Mouse (Mus musculus) hindbrain, embryonic 11.5 days (tissue): Measurements from ENCODE around the gene Vmn2r5. TPM values are rescaled to one million over a fixed set of nuclear protein-coding genes. Genes with fewer than 3 reads are reported as not detected.
"Not testable (repeated sequence)": the region's sequence is repeated elsewhere in the genome, so short reads cannot be mapped to it uniquely, and the experiment has no call there.

ENCODE experiments used
- ATAC-seq: fragments of 200-750 bp; cut with Nextera tagmentation; 2 replicates; pipeline ENCODE4 v1.8.0; 2017; ENCODE audit warnings: mild to moderate bottlenecking, moderate TSS enrichment, moderate library complexity; ENCODE audit not compliant: low FRiP score
- DNase-seq: peaks from one replicate; pipeline ENCODE4 v3.0.0-alpha.2; 2015; ENCODE audit warnings: low spot score
- H3K27ac ChIP-seq: fragments of 300-500 bp; sonication (generic); 2 replicates; pipeline ENCODE4 v1.5.1; 2014; ENCODE audit warnings: mild to moderate bottlenecking, low read depth, low read length
- H3K27me3 ChIP-seq: fragments of 300-500 bp; sonication (generic); 2 replicates; pipeline ENCODE4 v1.6.1; 2014; ENCODE audit warnings: mild to moderate bottlenecking, low read length, moderate library complexity, mixed read lengths; ENCODE audit not compliant: control insufficient read depth, insufficient read depth
- H3K36me3 ChIP-seq: fragments of 300-500 bp; sonication (generic); 2 replicates; pipeline ENCODE4 v1.6.1; 2014; ENCODE audit warnings: mild to moderate bottlenecking, low read length, moderate library complexity, mixed read lengths; ENCODE audit not compliant: control insufficient read depth, insufficient read depth
- H3K4me1 ChIP-seq: fragments of 300-500 bp; sonication (generic); replicated peaks from 2 replicates; pipeline ENCODE4 v1.6.1; 2014; ENCODE audit warnings: low read length, mixed read lengths; ENCODE audit not compliant: control insufficient read depth, insufficient read depth
- H3K4me2 ChIP-seq: fragments of 300-500 bp; sonication (generic); replicated peaks from 2 replicates; pipeline ENCODE4 v1.6.1; 2014; ENCODE audit warnings: mild to moderate bottlenecking, low read depth, low read length
- H3K4me3 ChIP-seq: fragments of 300-500 bp; sonication (generic); 2 replicates; pipeline ENCODE4 v1.5.1; 2014; ENCODE audit warnings: low read depth, low read length
- H3K9ac ChIP-seq: fragments of 300-500 bp; sonication (generic); 2 replicates; pipeline ENCODE4 v1.6.1; 2014; ENCODE audit warnings: low read depth, low read length
- H3K9me3 ChIP-seq: fragments of 300-500 bp; sonication (generic); 2 replicates; pipeline ENCODE4 v1.6.1; 2016; ENCODE audit warnings: low read length; ENCODE audit not compliant: control insufficient read depth
- WGBS: fragments of 180-500 bp; shearing (Covaris S2); extraction: QIAGEN DNeasy Blood & Tissue Kit; methylation state at CpG from one replicate; pipeline ENCODE4 v1.1.7; 2014; 5-methylcytosine and 5-hydroxymethylcytosine counted together
- polyA plus RNA-seq: library from polyadenylated mRNA; unstranded; fragments of >200 nt; fragmentation: Nextera tagmentation; extraction: Ambion mirVana; gene quantifications from 2 replicates; pipeline ENCODE4 v1.2.1, GENCODE M21; 2014

Vmn2r5 gene
- polyA plus RNA-seq: not detected in 2 replicates

DNA sequence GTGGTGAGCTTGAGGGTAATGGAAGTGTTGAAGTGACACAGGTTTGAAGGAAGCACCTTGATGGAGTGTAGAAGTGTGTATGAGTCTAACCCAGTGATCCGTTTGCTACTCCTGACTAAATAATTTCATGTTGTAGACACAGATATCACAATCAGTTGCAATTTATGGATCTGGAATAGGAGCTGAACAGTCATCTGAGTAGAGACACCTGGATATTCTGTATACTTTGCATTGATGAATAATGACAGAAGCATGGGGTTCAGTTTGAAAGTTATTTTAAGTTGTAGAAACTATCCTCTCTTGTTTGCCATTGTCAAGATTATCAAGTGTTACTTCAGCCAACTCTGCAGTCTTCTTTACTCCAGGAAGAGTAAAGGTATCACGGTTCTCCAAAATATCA, at the start of gene Vmn2r5:
Gene Vmn2r5 (minus strand): TSS at position 101 of the 400 bp plus-strand sequence.
- H3K4me1 ChIP-seq, H3K27ac ChIP-seq, H3K27me3 ChIP-seq, H3K36me3 ChIP-seq, H3K9me3 ChIP-seq, DNase-seq, ATAC-seq, H3K4me3 ChIP-seq, H3K4me2 ChIP-seq, H3K9ac ChIP-seq: not testable (repeated sequence)
- WGBS: no CpG with 5 or more reads among the region's 2 CpGs

DNA sequence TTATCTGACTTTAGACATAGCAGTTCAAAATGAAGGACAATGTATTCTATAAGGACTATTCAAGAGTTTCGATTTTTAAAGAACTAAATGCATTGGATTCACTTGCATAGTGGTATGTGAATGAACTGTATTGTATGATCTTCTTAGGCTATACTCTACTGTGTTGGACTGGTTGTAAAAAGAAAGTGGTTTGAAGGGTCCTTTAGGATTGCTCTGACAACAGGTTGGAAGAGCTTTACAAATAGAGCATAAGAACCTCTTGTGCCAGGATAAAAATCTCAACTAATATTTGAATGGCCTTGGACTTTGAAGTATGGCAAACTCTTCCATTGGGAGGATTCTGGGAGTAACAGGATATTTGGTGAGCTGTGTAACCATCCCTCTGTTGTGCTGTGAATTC, 13.9 kb upstream of the Vmn2r5 start:
- H3K4me1 ChIP-seq, H3K36me3 ChIP-seq, H3K27ac ChIP-seq, H3K27me3 ChIP-seq, H3K9ac ChIP-seq, H3K4me2 ChIP-seq, DNase-seq, ATAC-seq, H3K4me3 ChIP-seq, H3K9me3 ChIP-seq: not testable (repeated sequence)
- 82% methylated on average over 1 of the region's 1 CpGs for whole genome bisulfite sequencing

Other genes starting within 250 kb of the Vmn2r5 start
- gene Vmn2r3, start 220.1 kb downstream of the Vmn2r5 start, polyA plus RNA-seq: not detected in 2 replicates
- gene Vmn2r4, start 94.5 kb downstream of the Vmn2r5 start, polyA plus RNA-seq: not detected in 2 replicates
- gene Vmn2r6, start 56.0 kb upstream of the Vmn2r5 start, polyA plus RNA-seq: not detected in 2 replicates